Mouse (Mus musculus) hindbrain, embryonic 10.5 days (tissue): ENCODE data around the gene Drd4. TPM values are rescaled to one million over a fixed set of nuclear protein-coding genes. Genes with fewer than 3 reads are reported as not detected.
"Not testable (repeated sequence)": the region's sequence is repeated elsewhere in the genome, so short reads cannot be mapped to it uniquely, and the experiment has no call there.

Experiments used
- DNase-seq: peaks from one replicate; pipeline ENCODE4 v3.0.0-alpha.2; 2017; ENCODE audit warnings: low spot score
- H3K27ac ChIP-seq: fragments of 300-500 bp; sonication (generic); 2 replicates; pipeline ENCODE4 v1.5.1; 2016; ENCODE audit warnings: mild to moderate bottlenecking, moderate library complexity
- H3K27me3 ChIP-seq: fragments of 300-500 bp; sonication (generic); 2 replicates; pipeline ENCODE4 v1.6.1; 2016; ENCODE audit warnings: mild to moderate bottlenecking; ENCODE audit not compliant: poor library complexity, insufficient read depth, severe bottlenecking
- H3K36me3 ChIP-seq: fragments of 300-500 bp; sonication (generic); 2 replicates; pipeline ENCODE4 v1.6.1; 2016; ENCODE audit warnings: mild to moderate bottlenecking, moderate library complexity
- H3K4me1 ChIP-seq: fragments of 300-500 bp; sonication (generic); replicated peaks from 2 replicates; pipeline ENCODE4 v1.6.1; 2016; ENCODE audit warnings: mild to moderate bottlenecking
- H3K4me3 ChIP-seq: fragments of 300-500 bp; sonication (generic); 2 replicates; pipeline ENCODE4 v1.5.1; 2016; ENCODE audit warnings: mild to moderate bottlenecking, moderate library complexity
- H3K9me3 ChIP-seq: fragments of 300-500 bp; sonication (generic); 2 replicates; pipeline ENCODE4 v1.6.1; 2016; ENCODE audit warnings: mild to moderate bottlenecking, moderate library complexity
- WGBS: fragments of 180-500 bp; shearing (Covaris S2); methylation state at CpG from one replicate; pipeline ENCODE4 v1.1.7; 2016; 5-methylcytosine and 5-hydroxymethylcytosine counted together
- polyA plus RNA-seq: library from polyadenylated mRNA; unstranded; fragments of >200 nt; fragmentation: Nextera tagmentation; extraction: Ambion mirVana; gene quantifications from 2 replicates; pipeline ENCODE4 v1.2.1, GENCODE M21; 2016

The Drd4 gene
- polyA plus RNA-seq: 0.34 and 0.35 TPM in 2 replicates

DNA sequence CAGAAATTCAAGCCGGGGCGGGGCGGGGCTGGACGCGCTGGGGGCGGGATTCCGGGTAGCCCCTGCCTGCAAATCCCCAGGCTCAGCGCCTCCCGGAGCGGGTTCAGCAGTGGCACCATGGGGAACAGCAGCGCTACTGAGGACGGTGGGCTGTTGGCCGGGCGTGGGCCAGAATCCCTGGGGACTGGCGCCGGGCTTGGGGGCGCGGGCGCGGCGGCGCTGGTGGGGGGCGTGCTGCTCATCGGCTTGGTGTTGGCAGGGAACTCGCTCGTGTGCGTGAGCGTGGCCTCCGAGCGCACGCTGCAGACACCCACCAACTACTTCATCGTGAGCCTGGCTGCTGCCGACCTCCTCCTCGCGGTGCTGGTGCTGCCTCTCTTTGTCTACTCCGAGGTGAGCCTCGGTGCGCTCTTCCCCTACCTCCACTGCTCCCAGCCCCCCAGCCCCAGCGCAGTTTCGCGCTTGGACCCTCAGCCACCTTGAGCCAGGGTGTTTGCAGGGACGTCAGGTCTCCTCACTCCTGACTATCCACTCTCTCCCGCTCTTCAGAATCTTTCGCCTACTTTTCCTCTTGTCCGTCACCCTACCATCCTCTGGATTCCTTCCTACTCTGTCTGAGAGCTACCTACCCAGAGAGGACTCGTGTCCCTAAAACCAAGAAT, at the start of gene Drd4:
TSS of gene Drd4 (plus strand) at position 86 of the 662 bp plus-strand sequence.
- Histone ChIP-seq H3K4me3 (peak within 1 kb of the TSS; percentile 58), H3K27ac (peak within 1 kb of the TSS; percentile 83), H3K36me3 (peaks cover 8% of the 10 kb centered on the region), H3K4me1 (peaks cover 40% of the 10 kb centered on the region), H3K27me3 (peaks cover 88% of the 10 kb centered on the region), H3K9me3 (no peaks in the 10 kb centered on the region)
- DNase-seq: peak; percentile 53
- WGBS: 2% methylated on average over 46 of the region's 46 CpGs

DNA sequence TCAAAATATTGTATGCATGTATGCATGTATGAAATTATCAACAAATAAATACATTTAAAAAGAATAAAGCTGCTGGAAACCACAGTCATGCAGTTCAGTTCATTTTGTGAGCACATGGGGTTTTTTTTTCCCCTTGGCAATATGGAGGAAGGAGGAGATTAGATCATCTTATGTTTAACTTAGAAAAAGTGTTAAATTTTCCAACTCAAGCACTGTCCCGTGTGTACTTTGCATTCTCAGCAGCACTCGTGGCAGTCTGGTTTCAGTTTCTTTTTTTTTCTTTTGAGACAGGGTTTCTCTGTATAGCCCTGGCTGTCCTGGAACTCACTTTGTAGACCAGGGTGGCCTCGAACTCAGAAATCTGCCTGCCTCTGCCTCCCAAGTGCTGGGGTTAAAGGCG, 41.3 kb upstream of the Drd4 start:
- H3K9me3 ChIP-seq, H3K27me3 ChIP-seq, H3K27ac ChIP-seq, H3K4me1 ChIP-seq, DNase-seq, H3K4me3 ChIP-seq: not testable (repeated sequence)
- 95% methylated on average over 4 of the region's 4 CpGs for WGBS
- peaks cover 98% of the 10 kb centered on the region for H3K36me3 ChIP-seq

DNA sequence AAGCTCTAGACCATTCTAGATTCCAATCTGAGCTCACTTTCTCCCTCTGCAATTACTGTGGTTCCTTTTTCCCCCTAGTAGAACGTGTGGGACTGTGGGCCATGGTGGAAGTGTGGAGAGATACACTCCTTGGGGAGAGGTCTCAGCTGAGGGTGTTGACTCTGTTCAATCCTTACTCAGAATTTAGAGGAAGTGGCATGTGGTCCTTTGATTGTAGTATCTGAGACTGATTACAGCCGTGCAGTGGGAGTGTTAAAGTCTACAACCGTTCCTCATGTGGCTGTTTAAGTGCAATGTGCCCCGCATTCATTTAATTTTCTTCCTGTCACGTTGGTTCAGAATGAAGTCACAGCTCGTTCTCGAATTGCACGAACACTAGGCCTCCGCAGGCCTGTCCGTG, 35.6 kb upstream of the Drd4 start:
- Histone ChIP-seq H3K27ac (no peak overlapping the region), H3K4me1 (no peaks in the 10 kb centered on the region), H3K36me3 (peaks cover 98% of the 10 kb centered on the region), H3K27me3 (no peaks in the 10 kb centered on the region), H3K9me3 (no peaks in the 10 kb centered on the region), H3K4me3 (no peak overlapping the region)
- WGBS: 93% methylated on average over 10 of the region's 10 CpGs
- no peak for DNase-seq

DNA sequence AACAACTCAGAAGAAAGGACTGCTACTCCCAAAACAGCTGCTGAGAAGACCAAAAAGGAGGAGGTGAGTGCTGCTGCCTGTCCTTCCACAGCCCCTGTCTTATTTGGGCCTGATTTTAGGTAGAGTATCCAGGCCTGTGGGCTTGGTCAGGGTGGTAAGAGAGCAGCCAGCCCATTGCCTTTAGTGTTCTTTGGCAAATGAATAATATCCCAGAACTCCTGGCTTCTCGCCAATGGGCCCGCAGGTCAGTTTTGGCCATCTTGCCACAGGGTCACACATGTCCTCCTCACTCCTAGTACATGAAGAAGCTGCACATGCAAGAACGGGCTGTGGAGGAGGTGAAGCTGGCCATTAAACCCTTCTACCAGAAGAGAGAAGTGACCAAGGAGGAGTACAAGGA, 30.3 kb upstream of the Drd4 start:
- 95% methylated on average over 3 of the region's 3 CpGs for WGBS
- Histone ChIP-seq H3K27me3 (no peaks in the 10 kb centered on the region), H3K4me1 (peaks cover 17% of the 10 kb centered on the region), H3K9me3 (no peaks in the 10 kb centered on the region), H3K36me3 (peaks cover 84% of the 10 kb centered on the region), H3K4me3 (no peak overlapping the region), H3K27ac (no peak overlapping the region)
- no peak for DNase-seq

DNA sequence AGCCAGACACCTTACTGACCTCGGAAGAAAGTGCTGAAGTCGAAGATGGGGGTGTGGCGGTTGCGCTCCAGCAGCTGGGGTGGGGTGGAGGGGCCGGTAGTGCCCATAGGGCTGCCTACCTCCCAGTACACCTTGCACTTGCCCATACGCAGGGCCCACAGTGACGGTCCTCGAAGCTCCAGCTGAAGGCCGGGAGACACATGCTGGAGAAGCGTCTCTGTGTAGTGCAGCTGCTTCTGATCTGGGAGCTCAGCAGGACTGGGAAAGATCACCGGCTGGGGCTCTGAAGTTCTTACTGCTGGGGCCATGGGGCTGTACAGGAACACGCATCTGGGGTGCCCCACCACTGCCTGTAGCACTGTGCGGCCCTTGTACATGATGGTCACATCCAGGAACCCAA, 28.2 kb upstream of the Drd4 start:
- Histone ChIP-seq H3K27me3 (no peaks in the 10 kb centered on the region), H3K27ac (no peak overlapping the region), H3K36me3 (peaks cover 63% of the 10 kb centered on the region), H3K4me1 (peaks cover 18% of the 10 kb centered on the region), H3K9me3 (no peaks in the 10 kb centered on the region), H3K4me3 (no peak overlapping the region)
- 89% methylated on average over 13 of the region's 13 CpGs for WGBS
- DNase-seq: no peak

DNA sequence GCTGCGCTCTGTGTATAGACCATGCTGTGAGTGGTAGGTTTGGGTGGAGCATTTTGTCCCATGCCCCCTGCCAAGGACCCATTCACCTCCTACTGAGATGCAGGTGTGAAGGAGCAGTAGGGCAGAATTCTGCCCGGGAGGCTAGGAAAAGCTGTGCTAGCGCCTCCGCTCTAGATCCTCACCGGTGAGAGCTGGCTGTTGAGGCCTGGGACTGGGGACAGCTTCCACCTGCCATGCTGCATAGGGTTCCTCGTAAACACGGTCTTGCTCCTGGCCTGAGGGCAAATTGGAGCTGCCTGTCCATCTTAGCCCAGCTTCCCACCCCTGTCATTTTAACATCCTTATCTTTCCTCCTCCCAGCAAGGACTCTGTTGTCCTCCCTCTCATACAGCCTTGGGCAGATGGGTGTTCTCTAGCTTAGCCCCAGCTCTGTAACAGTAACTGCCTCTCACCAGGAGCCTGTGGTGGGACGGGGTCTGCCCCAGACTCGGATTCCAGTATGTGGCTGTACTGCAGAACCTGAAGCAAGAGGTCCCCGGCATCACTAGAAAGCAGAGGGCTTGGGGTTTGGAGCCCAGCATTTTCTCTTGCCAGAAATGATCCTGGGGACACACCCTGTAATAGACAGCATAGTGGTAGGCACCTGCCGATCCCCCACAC, 27.6 kb upstream of the Drd4 start:
- peaks cover 18% of the 10 kb centered on the region for H3K4me1 ChIP-seq
- no peak for DNase-seq
- H3K27ac ChIP-seq: no peak overlapping the region
- H3K36me3 ChIP-seq: peaks cover 57% of the 10 kb centered on the region
- H3K4me3 ChIP-seq: no peak overlapping the region
- 76% methylated on average over 11 of the region's 11 CpGs for WGBS
- H3K9me3 ChIP-seq: no peaks in the 10 kb centered on the region
- no peaks in the 10 kb centered on the region for H3K27me3 ChIP-seq

DNA sequence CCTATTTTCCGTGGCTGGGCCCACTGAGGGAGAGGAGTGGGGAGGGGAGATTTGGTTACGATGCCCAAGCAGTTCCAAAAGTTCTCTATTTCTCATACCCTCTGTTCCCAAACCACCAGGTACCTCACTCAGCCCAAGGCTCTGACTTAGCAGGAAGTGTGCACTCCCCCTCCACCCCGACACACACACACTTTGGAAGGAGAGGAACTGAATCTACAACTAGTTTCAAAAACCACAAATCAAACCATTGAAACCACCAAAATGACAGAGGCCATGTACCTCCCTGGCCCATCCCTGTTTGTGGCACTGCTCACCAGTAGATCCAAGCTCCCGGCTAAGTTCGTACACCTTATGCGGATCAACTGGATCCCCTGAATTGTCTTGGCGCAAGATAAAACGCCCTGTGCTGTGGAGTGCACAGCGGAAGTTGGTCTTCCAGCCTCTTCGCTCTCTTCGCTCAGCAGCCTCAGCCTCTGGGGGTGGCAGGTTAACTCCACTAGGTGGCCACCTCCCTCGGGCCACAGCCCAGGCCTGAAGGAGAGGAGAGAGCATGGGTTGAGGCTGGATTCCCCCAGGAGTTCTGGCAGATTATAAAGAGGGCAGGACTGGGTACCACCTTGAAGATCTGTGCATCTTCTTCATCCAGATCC, 26.9 kb upstream of the Drd4 start:
- H3K4me3 ChIP-seq: peak overlapping the region; percentile 16; the same call in 1 of the 2 replicates
- peaks cover 18% of the 10 kb centered on the region for H3K4me1 ChIP-seq
- peak; percentile 33 for DNase-seq
- no peak overlapping the region for H3K27ac ChIP-seq
- peaks cover 50% of the 10 kb centered on the region for H3K36me3 ChIP-seq
- H3K27me3 ChIP-seq: no peaks in the 10 kb centered on the region
- 44% methylated on average over 12 of the region's 12 CpGs for WGBS
- H3K9me3 ChIP-seq: no peaks in the 10 kb centered on the region

DNA sequence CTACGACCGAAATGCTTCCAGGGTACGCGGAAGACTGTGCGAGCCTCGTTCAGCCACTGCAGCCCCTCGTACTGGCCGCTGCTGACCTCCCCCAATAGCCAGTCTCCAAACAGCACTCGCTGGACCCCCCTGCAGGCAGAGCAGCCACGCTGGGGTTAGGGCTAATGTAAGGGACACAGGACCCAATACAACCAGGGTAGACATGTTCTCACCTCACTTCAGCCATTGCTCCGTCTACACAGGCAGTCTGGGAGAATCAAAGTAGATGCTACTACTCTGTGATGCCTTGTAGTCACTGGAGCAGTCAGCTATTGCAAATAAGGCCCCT, 26.4 kb upstream of the Drd4 start:
- Histone ChIP-seq H3K27me3 (no peaks in the 10 kb centered on the region), H3K4me1 (peaks cover 18% of the 10 kb centered on the region), H3K36me3 (peaks cover 45% of the 10 kb centered on the region), H3K9me3 (no peaks in the 10 kb centered on the region), H3K27ac (no peak overlapping the region), H3K4me3 (peak overlapping the region; percentile 16; the same call in 1 of the 2 replicates)
- WGBS: 40% methylated on average over 11 of the region's 11 CpGs
- peak; percentile 12 for DNase-seq

DNA sequence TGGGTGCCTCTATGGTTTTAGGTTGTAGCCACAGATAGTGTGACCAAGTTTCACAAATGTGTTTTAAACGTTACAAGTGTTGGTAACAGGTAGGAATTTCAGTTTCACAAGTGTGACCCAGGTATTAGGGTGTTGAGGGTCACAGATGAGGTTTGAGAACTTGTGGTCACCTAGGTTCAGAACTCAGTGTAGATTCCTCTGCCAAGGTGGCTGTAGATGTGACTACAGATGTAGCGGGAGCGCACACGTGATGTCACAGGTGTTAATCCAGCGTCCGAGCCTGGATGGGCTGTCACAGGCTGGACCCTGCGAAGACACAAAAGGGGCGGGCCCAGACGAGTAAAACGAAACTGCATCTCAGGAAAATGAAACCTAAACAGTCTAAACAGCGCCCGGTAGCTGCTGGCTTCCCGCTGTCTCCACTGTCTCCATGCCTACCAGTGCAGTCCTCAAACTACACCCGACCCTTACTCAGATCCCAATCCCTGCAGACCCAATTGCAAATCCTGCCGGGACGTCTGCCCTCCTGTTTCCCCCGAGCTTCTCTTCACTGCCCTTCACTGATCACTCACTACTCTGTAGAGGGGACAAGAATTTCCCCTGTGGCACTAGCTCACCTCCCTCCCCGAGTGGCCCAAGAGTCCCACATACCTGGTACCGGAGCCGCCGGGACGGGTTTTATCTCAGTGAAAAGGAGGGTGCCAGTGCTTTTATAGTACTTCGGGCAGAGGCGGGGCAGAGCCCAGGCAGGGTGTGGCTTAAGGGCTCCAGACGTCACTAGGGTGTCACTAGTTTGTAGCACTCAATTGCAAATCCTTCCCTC, 25.9 kb upstream of the Drd4 start, which contains the start of gene Irf7:
TSS of gene Irf7 (minus strand) at position 743 of the 823 bp plus-strand sequence.
- H3K9me3 ChIP-seq: no peaks in the 10 kb centered on the region
- no peak within 1 kb of the TSS for H3K27ac ChIP-seq
- no peaks in the 10 kb centered on the region for H3K27me3 ChIP-seq
- H3K36me3 ChIP-seq: peaks cover 40% of the 10 kb centered on the region
- DNase-seq: peak; percentile 17
- peak within 1 kb of the TSS; percentile 45 for H3K4me3 ChIP-seq
- peaks cover 18% of the 10 kb centered on the region for H3K4me1 ChIP-seq
- WGBS: 15% methylated on average over 25 of the region's 25 CpGs

DNA sequence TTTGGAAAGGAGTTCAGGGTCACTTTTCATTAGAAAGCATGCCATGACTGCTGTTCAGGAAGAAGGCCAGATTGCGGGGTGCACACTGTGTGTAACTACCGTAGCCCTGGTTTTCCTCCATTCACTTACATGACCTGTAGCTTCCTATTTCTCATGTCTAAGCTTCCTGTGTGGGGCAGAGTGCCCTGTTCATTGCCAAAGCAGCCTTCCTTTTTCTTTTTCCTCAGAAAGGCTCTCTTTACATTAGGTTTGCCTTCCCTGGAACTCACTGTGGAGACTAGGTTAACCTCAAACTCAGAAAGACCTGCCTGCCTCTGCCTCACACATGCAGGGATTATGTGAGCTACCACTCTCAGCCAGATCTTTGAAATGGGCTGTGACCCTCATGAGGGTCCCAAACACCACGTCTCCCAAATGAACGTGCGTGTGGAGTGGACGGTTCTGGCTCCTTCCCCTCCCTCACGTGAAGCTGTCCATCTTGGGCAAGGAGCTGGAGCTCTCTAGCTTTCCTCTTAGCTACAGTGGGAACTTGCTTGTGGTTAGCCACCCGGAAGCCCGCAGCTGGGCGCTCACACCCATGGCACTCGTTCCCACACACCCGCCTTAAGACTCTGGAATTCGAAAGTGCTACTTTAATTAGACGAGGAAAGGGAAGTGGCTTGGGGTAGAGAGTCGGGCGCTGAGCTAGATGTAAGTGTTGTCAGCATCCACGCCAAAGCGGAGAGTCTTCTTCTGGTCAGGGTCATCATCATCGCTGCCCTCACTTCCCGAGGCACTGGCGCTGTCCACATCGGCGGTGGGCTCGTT, 23.1 kb upstream of the Drd4 start:
- no peaks in the 10 kb centered on the region for H3K9me3 ChIP-seq
- no peak for DNase-seq
- no peaks in the 10 kb centered on the region for H3K27me3 ChIP-seq
- H3K4me3 ChIP-seq: no peak overlapping the region
- 82% methylated on average over 24 of the region's 24 CpGs for WGBS
- H3K36me3 ChIP-seq: peaks cover 12% of the 10 kb centered on the region
- no peak overlapping the region for H3K27ac ChIP-seq
- peaks cover 20% of the 10 kb centered on the region for H3K4me1 ChIP-seq

DNA sequence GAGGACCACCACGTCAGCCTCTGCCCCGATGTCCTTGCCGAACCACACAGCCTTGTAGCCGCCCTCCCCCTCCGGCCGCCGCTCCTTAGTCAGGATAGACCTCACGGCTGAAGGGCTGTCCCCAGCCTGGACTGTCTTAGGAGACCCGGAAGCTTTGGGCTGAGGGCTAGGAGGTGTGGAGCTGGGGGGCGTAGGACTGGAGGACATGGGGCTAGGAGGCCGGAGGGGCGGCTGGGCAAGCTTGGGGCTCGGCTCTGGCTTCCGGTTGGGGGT, 22.6 kb upstream of the Drd4 start:
- DNase-seq: no peak
- Histone ChIP-seq H3K27ac (no peak overlapping the region), H3K9me3 (no peaks in the 10 kb centered on the region), H3K36me3 (peaks cover 7% of the 10 kb centered on the region), H3K4me3 (no peak overlapping the region), H3K4me1 (peaks cover 20% of the 10 kb centered on the region), H3K27me3 (no peaks in the 10 kb centered on the region; the same call in 1 of the 2 replicates)
- 84% methylated on average over 14 of the region's 14 CpGs for WGBS

DNA sequence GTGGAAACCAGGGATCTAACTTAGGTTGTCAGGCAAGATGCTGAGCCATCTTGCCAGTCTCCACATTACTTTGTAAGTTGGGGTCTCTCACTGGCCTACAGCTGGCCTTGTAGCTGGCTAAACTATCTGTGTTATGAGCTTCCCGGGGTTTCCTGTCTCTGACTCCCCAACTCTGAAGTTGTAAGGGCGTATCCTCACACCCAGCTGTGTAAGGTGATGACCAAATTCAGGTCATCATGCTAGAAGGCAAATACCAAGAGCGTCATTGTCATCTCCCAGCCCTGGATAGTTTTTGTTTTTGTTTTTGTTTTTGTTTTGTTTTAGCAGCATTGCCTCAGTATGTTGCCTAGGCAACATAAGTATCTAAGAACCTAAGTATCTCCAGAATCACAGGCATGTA, 21.2 kb upstream of the Drd4 start:
- H3K27ac ChIP-seq: no peak overlapping the region
- H3K36me3 ChIP-seq: no peaks in the 10 kb centered on the region
- H3K4me3 ChIP-seq: no peak overlapping the region
- no peak for DNase-seq
- no peaks in the 10 kb centered on the region; the same call in 1 of the 2 replicates for H3K27me3 ChIP-seq
- H3K9me3 ChIP-seq: no peaks in the 10 kb centered on the region
- WGBS: 78% methylated on average over 3 of the region's 3 CpGs
- peaks cover 12% of the 10 kb centered on the region for H3K4me1 ChIP-seq
